9 mouse cellular contexts compared by ENCODE assay signal in the genomic region with DNA sequence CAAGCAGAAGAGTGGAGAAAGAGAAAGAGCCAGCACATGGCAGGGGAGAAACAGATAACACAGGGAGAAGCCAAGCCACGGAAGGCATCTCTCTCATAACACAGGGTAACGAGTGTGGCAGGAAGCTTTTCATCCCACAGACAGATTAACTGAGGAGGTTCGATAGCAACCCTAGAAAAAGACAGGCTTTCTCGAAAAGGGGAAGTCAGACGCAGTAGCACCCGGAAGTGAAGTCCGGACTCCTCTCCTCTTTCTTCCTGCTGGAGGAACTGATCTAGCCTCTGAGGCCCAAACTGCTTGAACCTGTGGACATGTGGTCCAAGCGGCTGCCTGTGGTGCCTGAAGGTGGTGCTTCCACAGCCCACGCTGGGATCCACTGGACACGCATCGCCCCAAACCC. TPM values are rescaled to one million over a fixed set of nuclear protein-coding genes. Genes with fewer than 3 reads are reported as not detected.
A peak's percentile ranks its signal among the peaks of the same experiment; 100 is the strongest.
DNase-seq lines count a peak whose midpoint lies in the region; ATAC-seq lines count a peak whose summit lies in the region.
"Had no signal": no experiment of that assay in that cellular context is flagged by ENCODE, and none has a peak within 500 bp of the region (broad histone marks: within the 10 kb centered on the region; RNA-seq: fewer than 3 reads in every experiment).

No protein-coding gene starts in this region.

- no peaks in the 10 kb centered on the region for H3K27me3 ChIP-seq in liver, embryonic 16.5 days (ENCODE audit: control insufficient read depth, insufficient read depth, low read depth, low read length)
- no peaks in the 10 kb centered on the region for H3K27me3 ChIP-seq in midbrain, embryonic 11.5 days (ENCODE audit: control insufficient read depth, insufficient read depth, low read length)

- H3K4me1 ChIP-seq in liver, embryonic 16.5 days (ENCODE audit: control insufficient read depth, low read depth, low read length) = no peaks in the 10 kb centered on the region; the same call in 1 of the 2 replicates
- H3K4me1 ChIP-seq in midbrain, embryonic 11.5 days (ENCODE audit: control insufficient read depth, insufficient read depth, low read length) = no peaks in the 10 kb centered on the region

- no peaks in the 10 kb centered on the region for H3K9me3 ChIP-seq in liver, embryonic 16.5 days (replicated peaks; ENCODE audit: control insufficient read depth, low read length)
- H3K9me3 ChIP-seq in midbrain, embryonic 11.5 days (ENCODE audit: control insufficient read depth, low read length) = no peaks in the 10 kb centered on the region

- ATAC-seq in liver, embryonic 16.5 days (ENCODE audit: low read depth) = peak; percentile 22; the same call in 1 of the 2 replicates
- no peak for ATAC-seq in midbrain, embryonic 11.5 days (ENCODE audit: low FRiP score)

- H3K4me2 ChIP-seq in liver, embryonic 16.5 days (ENCODE audit: low read depth, low read length) = peak overlapping the region; percentile 49
- no peak overlapping the region for H3K4me2 ChIP-seq in midbrain, embryonic 11.5 days

- WGBS in liver, embryonic 16.5 days (ENCODE audit: insufficient replicate concordance) = 16% methylated on average over 11 of the region's 11 CpGs
- WGBS in midbrain, embryonic 11.5 days = 85% methylated on average over 11 of the region's 11 CpGs

- H3K27ac ChIP-seq in liver, embryonic 16.5 days (ENCODE audit: low read length) = peak overlapping the region; percentile 63; the same call in 1 of the 2 replicates
- H3K27ac ChIP-seq in midbrain, embryonic 11.5 days (ENCODE audit: low read depth, low read length) = no peak overlapping the region
- H3K27ac ChIP-seq: hindbrain, postnatal 0 days had no signal

- peak overlapping the region; percentile 33 for H3K9ac ChIP-seq in liver, embryonic 16.5 days (ENCODE audit: low read depth, low read length)
- no peak overlapping the region for H3K9ac ChIP-seq in midbrain, embryonic 11.5 days (ENCODE audit: low read length)

- peak overlapping the region; percentile 35 for H3K4me3 ChIP-seq in liver, embryonic 16.5 days (ENCODE audit: low read depth, low read length)
- H3K4me3 ChIP-seq in midbrain, embryonic 11.5 days (ENCODE audit: low read depth, low read length) = no peak overlapping the region

- DNase-seq in heart, adult 18-20 months = peak; percentile 15 to 46
- DNase-seq in heart, postnatal 14 days = no peak
- peak; percentile 94 for DNase-seq in MEL-GATA-1-ER (ENCODE audit: extremely low read depth, low read depth)
- DNase-seq in spleen, postnatal 10 days (ENCODE audit: low spot score in 2 of 2) = peak; percentile 18 to 56
- no peak for DNase-seq in gastrocnemius, postnatal 14 days
- DNase-seq in midbrain, embryonic 11.5 days (ENCODE audit: low spot score, missing footprints) = no peak
- no peak for DNase-seq in right cerebral cortex, adult 2 months (ENCODE audit: low spot score in 2 of 2)

- intact Hi-C loops in heart, postnatal 14 days (cut with DNase I) = no loop called here
- intact Hi-C loops in gastrocnemius, postnatal 14 days (cut with DNase I; ENCODE audit: low total_unique reads) = loop anchor here (5.0 to 10.0 kb wide), 2 partner anchors 64 to 273 kb away; no protein-coding TSS in a partner anchor

- no peaks in the 10 kb centered on the region for H3K36me3 ChIP-seq in liver, embryonic 16.5 days (ENCODE audit: control insufficient read depth, insufficient read depth)
- no peaks in the 10 kb centered on the region for H3K36me3 ChIP-seq in midbrain, embryonic 11.5 days (ENCODE audit: control insufficient read depth, insufficient read depth, low read length)

RNA-seq across cellular contexts. Expression of a gene that starts 15.3 kb away (rescaled TPM):
- under 1 TPM; 0.17 to 0.28 TPM for total RNA-seq in heart, adult 18-20 months (2021)
- total RNA-seq in heart, postnatal 14 days (2021) = not detected
- polyA plus RNA-seq in liver, embryonic 16.5 days (2015; fragmentation: Nextera tagmentation; extraction: Ambion mirVana) = 0.35 and 0.48 TPM in 2 replicates
- total RNA-seq in gastrocnemius, postnatal 14 days (2021) = under 1 TPM in 1 of 2 experiments, not detected in 1; 0.20 TPM
- polyA plus RNA-seq in midbrain, embryonic 11.5 days (2014; fragmentation: Nextera tagmentation; extraction: Ambion mirVana) = 8.1 and 9.0 TPM in 2 replicates

RNA-seq across cellular contexts. Expression of a gene that starts 38.5 kb away (rescaled TPM):
- total RNA-seq in heart, adult 18-20 months (2021) = 1 to 10 TPM; 2.4 to 2.6 TPM
- 1 to 10 TPM; 3.0 to 4.9 TPM for total RNA-seq in heart, postnatal 14 days (2021)
- polyA plus RNA-seq in liver, embryonic 16.5 days (2015; fragmentation: Nextera tagmentation; extraction: Ambion mirVana) = 8.4 and 9.5 TPM in 2 replicates
- total RNA-seq in gastrocnemius, postnatal 14 days (2021) = 1 to 10 TPM; 1.2 to 1.5 TPM
- polyA plus RNA-seq in midbrain, embryonic 11.5 days (2014; fragmentation: Nextera tagmentation; extraction: Ambion mirVana) = 2.7 TPM in 2 replicates

RNA-seq across cellular contexts. Expression of a gene that starts 45.4 kb away (rescaled TPM):
- total RNA-seq in heart, adult 18-20 months (2021) = under 1 TPM; 0.55 to 0.75 TPM
- total RNA-seq in heart, postnatal 14 days (2021) = 1 to 10 TPM in 1 of 2 experiments, under 1 TPM in 1; 0.80 to 1.1 TPM
- 0.06 and 0.09 TPM in 2 replicates for polyA plus RNA-seq in liver, embryonic 16.5 days (2015; fragmentation: Nextera tagmentation; extraction: Ambion mirVana)
- under 1 TPM; 0.13 to 0.29 TPM for total RNA-seq in gastrocnemius, postnatal 14 days (2021)
- 0.18 and 0.39 TPM in 2 replicates for polyA plus RNA-seq in midbrain, embryonic 11.5 days (2014; fragmentation: Nextera tagmentation; extraction: Ambion mirVana)

Comparison
In these comparisons a context has a peak if more than half of its experiments do, and no peak if none do; other contexts are left out.
1. DNase-seq: peak in heart, adult 18-20 months (2 of 2), MEL-GATA-1-ER (single experiment) and spleen, postnatal 10 days (2 of 2); none in heart, postnatal 14 days (0 of 2), gastrocnemius, postnatal 14 days (single experiment), midbrain, embryonic 11.5 days (single experiment) and right cerebral cortex, adult 2 months (0 of 2).